Mouse (Mus musculus) heart, adult 2 months (tissue): ENCODE results near the gene Il1f8.

Experiments
- CTCF ChIP-seq: fragments of 200-600 bp; IDR thresholded peaks from 2 replicates; pipeline ENCODE4 v1.8.1; 2022; ENCODE audit warnings: antibody characterized with exemption, mild to moderate bottlenecking, moderate library complexity
- EP300 ChIP-seq: fragments of 200-500 bp; IDR thresholded peaks from 2 replicates; pipeline ENCODE4 v1.6.1; 2011; ENCODE audit warnings: low read depth, low read length, control low read depth; ENCODE audit not compliant: insufficient read depth
- POLR2A ChIP-seq: fragments of 200-500 bp; IDR thresholded peaks from 2 replicates; pipeline ENCODE4 v1.6.1; 2011; ENCODE audit warnings: mild to moderate bottlenecking, low read depth, low read length, control low read depth; ENCODE audit not compliant: insufficient read depth

DNA sequence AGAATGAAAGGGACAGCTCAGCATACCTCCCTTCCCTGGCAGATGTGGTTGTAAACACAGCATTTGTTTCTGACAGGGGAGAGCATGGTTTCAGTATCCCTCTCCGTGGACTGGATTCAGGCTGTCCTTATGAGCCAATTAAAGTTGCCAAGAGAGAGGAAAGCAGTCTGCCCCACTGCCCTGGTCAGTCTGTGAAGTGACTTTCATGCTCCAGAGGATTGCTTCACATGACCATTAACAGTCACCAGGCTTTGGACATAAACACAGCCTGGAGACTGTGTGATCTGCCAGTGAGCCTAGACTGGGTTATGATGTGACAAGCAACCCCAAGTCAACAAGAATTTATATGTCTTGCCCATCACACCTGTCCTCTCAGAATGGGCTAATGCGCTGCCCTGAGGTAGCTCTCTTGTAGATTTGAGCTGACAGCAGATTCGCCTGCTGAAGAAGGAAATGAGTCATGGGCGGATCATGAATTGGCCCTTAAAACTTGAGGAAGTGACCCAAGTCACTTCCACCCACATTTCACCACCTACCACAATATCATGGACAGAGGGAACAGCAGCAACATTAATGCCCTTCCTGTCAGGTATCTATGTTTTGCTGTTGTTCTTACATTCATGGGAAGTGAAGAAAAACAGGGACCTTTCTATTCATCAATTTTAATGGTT, 49.2 kb upstream of the Il1f8 start:
- TF ChIP-seq EP300 (no peak), CTCF (no peak), POLR2A (no peak)
